ENCODE assay signal across 8 mouse cellular contexts in genomic region chr1:14980093-14980711, GRCm38 (mm10).
DNase-seq lines count a peak whose midpoint lies in the region; TF ChIP-seq lines count a peak whose summit lies in the region.

No protein-coding gene starts in this region.

- intact Hi-C loops in left cerebral cortex, postnatal 25 days (cut with DNase I), result loop anchor here (5.0 to 10.0 kb wide), 2 partner anchors 243 to 1195 kb away; no protein-coding TSS in a partner anchor

- peak; percentile 68 for TF ChIP-seq CTCF in brain, embryonic 14.5 days (IDR thresholded peaks at IDR 0.05; ENCODE audit: borderline replicate concordance, extremely low read depth, insufficient read depth, insufficient read length)

- peak; percentile 25 for DNase-seq in adrenal gland, postnatal 14 days
- no peak for DNase-seq in adrenal gland, adult 2 months
- peak; percentile 11 for DNase-seq in left cerebral cortex, adult 18-20 months (ENCODE audit: low spot score in 2 of 2)
- no peak for DNase-seq in left cerebral cortex, postnatal 25 days (ENCODE audit: low spot score in 2 of 2)
- DNase-seq in brain, embryonic 14.5 days (ENCODE audit: low read depth), result peak; percentile 36
- DNase-seq in layer of hippocampus, postnatal 14 days (ENCODE audit: low spot score in 2 of 2), result peak; percentile 14 to 15
- DNase-seq in frontal cortex, postnatal 25 days (ENCODE audit: low spot score in 2 of 2), result no peak
- DNase-seq in lung, adult 18-20 months, result no peak

- no peak for TF ChIP-seq POLR2A in brain, embryonic 14.5 days (IDR thresholded peaks at IDR 0.05; ENCODE audit: borderline replicate concordance, extremely low read depth, insufficient read depth, insufficient read length, poor library complexity, severe bottlenecking)

Comparison
In these comparisons a context has a peak if more than half of its experiments do, and no peak if none do; other contexts are left out.
1. DNase-seq: peak in adrenal gland, postnatal 14 days (single experiment), left cerebral cortex, adult 18-20 months (2 of 2), brain, embryonic 14.5 days (single experiment) and layer of hippocampus, postnatal 14 days (2 of 2); none in adrenal gland, adult 2 months (single experiment), left cerebral cortex, postnatal 25 days (0 of 2), frontal cortex, postnatal 25 days (0 of 2) and lung, adult 18-20 months (0 of 2).